Mouse (Mus musculus) right cerebral cortex, adult 18-20 months (tissue): ENCODE data around the gene Dusp10.

ENCODE experiments used
- DNase-seq: peaks from one replicate; pipeline ENCODE4 v3.0.0; 2022; ENCODE audit warnings: mixed read lengths

Gene Dusp10

DNA sequence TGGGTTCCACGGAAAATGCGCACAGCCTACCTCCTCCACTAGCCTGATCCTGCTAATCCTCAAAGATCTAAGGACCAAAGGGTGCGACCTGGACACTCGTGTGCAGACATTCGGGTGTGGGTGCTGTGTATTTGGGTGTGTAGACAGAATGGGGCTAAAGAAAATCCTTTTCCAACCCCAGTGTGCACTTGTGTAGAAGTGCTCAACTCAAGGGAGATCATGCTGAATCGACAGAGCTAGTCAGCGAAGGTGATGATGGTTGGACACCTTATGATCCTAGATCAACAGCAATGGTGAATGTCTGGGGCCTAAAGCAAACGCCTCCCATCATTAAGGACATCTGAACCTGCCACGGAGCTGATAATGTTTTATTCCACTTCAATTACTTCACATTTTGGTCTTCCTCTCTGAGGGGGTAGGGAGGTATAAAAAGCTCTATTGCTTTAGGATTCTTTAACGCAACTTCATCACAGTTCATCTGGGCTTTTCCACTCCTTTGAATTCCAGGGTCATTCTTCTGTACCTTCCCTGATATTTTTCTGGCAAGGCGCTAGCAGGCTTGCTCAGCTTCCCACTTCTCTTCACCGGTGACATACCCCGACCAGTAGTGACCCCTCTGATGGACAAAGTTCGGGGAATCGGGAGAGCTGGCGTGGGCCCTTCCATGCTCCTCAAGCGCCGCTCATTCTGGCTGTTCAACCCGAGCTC, 19.7 kb downstream of the Dusp10 start:
- no peak for DNase-seq

GRCm38 (mm10) chr1:184033390-184034010, 20.4 kb downstream of the Dusp10 start:
- DNase-seq = peak; percentile 61

GRCm38 (mm10) chr1:184034011-184034557, 21.0 kb downstream of the Dusp10 start, which contains the start of gene 1700056E22Rik:
Gene 1700056E22Rik (minus strand): TSS chr1:184034301.
- peak; percentile 98 for DNase-seq

DNA sequence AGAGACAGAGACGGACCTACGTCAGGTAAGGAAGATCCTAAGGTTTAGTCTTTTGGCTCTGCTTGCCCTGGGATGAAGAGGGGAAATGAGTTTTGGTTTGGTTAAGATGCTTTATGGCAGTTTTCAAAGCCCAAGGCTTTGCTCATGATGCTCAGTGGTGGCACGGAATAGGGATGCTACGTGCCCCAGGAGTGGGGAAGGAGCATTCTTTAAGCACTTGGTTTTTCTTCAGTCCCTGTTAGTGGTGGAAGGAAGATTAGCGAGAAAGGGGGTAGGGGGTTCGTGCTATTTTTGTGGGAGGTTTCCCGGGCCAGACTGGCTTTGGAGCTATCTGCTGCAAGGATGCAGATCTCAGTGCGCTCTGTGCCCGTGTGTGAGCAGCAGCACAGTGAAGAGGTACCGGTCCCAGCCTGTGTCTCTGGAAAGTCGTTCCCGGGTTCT, 21.7 kb downstream of the Dusp10 start:
- peak; percentile 25 for DNase-seq

DNA sequence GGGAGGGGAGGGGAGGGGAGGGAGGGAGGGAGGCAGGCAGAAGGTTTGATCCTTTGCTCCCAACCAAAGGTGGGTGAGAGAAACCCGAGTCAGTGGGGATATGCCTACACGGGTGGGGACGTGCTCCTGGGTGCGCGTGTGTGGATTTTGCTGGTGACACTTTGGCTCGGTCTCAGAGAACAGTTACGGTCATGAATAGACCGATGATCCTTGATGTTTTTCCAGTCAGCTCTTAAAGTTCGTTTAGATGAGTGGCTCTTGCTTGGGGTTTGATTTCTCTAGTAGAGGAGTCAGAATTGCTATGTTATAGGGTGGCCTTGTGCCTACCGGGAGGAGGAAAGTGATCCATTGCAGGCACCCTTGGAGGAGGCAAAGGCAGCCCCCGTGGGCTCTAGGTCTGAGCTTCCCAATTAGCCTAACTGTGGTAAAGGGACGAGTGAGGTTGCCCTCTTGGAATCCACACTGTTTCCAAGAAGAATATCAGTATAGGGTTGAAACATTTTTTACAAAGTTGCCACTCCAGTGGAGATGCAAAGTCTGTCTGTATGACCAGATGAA, 22.3 kb downstream of the Dusp10 start:
- no peak for DNase-seq

DNA sequence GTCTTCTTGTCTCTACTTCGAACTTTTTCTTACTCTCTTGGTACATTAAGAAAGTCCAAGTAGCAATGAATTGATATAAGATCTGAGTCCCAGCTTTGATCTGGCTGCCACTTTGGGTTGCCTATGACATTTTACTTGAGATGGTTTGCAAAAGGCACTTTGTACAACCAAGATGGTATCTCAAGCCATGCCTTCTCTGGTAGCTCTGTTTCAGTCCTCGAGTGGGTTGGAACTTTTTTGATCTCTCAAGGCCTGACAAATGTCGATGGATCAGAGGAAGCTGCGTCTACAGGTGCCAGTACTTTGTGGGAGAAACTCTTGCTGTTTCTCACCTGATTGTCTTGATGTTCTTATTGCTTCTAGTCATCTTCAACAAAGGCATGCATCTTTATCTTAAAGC, 24.7 kb downstream of the Dusp10 start:
- no peak for DNase-seq

DNA sequence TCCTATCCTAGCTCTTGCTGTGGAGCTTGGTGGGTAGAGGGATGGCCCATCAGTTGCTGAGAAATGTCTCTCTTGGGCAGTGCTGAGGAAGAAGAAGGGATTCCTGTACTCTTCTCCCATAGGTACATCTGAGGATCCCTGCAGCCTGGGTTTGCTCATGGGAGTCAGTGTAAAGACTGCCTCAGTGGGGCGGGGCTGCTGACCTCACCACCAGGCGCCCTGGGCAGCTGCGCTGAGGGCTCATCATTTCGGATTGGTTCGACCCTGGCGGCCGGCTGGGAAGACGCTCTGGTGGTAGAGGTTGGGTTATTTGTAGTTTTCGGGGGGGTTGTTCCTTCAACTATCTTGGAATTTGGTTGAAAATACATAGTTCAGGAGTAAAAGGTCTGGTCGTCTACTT, 26.2 kb downstream of the Dusp10 start:
- DNase-seq = no peak

DNA sequence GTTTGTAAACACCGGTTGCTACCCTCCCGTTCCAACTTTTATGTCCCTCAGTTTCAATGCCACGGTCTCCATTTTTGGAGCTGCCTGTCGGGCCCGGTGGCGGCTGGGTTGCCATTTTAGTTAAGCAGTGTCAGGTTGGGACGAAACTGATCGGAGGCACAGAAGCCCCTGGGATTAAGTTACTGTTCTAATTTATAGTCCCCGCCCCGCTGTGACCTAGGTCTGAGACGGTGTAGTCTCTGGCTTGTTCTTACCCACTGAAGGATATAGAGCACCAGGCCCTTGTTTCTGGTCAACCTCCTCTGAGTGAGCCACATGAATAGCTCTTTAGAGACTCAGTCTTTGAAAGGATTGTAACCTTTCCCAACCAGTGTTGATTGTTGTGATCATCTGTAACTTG, 27.1 kb downstream of the Dusp10 start:
- no peak for DNase-seq

DNA sequence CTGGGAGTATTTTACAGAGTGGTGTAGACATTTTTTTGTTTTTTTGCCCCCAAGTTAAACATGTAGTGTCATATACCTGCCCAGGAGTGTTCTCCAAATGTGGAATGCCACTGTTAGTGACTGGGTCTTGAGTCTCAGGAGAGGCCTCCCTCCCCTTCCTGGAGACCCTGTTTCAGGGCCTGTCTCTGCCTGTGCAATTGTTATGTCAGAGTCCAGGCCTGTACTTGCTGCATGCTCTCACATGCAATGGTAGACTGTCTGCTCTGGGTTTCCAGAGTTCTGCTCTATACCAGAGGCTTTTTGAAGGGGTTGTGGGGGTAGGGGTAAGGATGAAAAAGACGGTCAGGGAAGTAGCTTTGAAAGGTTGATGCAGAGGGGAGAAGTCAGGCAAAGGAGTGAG, 27.8 kb downstream of the Dusp10 start:
- DNase-seq = no peak

- no peak for DNase-seq
These were observed 28.9 kb downstream of the Dusp10 start for GRCm38 (mm10) chr1:184041778-184042573.

- DNase-seq = no peak
These were observed 29.6 kb downstream of the Dusp10 start for GRCm38 (mm10) chr1:184042745-184043144.

DNA sequence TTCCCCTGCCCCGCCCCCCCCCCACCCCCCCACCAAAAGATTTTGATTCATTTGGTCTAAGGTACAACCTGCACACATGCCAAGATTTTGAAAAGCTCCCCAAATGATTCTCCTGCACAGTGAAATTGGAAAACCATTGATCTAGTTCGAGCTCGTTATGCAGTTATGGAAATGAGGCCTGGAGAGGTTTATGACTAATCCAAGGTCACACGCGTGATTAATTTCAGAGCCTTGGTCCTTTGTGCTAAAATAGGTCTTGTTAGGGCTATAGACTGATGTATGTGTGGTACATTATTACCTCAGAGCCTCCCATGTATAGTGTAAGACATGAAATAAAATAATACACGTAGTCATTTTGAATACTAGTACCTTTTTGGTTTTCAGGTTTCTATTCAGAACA, 30.3 kb downstream of the Dusp10 start:
- DNase-seq = no peak

DNA sequence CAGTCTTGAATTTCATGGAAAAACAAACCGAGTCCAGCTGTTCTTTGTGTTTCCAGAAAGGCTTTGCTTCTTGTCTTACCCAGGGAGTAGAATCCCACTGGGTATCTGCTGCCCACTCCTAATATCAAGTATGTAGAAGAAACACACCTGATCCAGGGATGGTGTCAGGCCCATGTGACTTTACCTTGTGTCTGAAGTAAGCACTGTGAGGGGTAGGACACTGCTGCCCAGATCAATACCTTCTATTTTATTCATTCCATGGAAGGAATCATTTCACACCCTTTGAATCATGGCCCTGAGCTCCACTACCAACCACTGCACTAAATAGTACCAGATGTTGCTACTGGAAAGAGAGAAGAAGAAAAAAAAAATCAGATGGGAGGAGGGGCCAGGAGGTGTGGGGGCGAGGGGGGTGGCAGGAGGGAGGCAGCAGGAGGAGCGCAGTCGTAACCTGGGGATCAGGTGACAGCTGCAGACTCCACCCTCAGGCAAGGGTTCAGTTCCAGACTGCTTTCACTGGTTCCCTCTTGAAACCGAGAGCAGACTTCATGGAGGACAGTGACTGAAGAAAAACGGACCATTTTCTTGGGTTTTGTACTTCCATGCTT, 33.1 kb downstream of the Dusp10 start:
- DNase-seq = no peak

DNA sequence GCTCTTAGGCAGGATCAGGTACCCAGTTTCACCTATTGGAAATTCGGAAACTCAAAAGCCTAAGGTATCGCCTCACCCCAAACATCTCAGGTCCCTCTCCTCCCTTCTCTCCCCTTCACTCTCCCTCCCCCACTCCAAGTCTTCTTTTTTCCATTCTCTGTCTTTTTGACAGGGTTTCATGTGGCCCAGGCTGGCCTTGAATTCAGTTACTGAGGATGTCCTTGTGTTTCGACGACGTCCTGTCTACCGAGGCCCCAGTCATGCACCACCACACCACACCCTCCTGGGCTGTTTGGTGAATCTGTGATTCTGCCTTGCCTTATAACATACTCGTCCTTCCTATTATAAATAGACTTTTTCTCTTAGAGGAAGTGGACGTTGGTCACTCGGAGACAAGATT, 34.7 kb downstream of the Dusp10 start:
- no peak for DNase-seq

- DNase-seq = no peak
These were observed 35.7 kb downstream of the Dusp10 start for GRCm38 (mm10) chr1:184048675-184049418.

GRCm38 (mm10) chr1:184051286-184051685, 38.2 kb downstream of the Dusp10 start:
- no peak for DNase-seq

- no peak for DNase-seq
These were observed 38.7 kb downstream of the Dusp10 start for GRCm38 (mm10) chr1:184051824-184052223.

DNA sequence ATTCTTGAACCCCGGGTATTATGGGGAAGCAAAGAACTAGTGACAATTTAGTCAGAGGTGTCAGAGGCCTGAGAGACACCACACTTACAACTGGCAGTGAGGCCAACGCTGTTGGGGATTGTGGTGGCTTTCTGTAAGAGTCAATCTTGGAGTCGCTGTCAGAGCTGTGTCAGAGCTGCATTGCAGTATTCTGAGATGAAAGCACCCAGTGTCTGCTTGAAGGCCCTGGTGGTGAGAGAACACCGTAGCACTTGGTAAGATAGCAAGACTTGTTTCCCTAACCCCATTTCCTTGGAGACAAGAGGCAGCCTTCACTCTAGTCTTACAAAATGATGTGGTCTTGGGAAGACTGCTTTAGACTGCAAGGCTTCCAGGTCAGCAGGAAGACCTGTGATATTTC, 39.2 kb downstream of the Dusp10 start:
- no peak for DNase-seq

GRCm38 (mm10) chr1:184053141-184053540, 40.0 kb downstream of the Dusp10 start:
- no peak for DNase-seq

DNA sequence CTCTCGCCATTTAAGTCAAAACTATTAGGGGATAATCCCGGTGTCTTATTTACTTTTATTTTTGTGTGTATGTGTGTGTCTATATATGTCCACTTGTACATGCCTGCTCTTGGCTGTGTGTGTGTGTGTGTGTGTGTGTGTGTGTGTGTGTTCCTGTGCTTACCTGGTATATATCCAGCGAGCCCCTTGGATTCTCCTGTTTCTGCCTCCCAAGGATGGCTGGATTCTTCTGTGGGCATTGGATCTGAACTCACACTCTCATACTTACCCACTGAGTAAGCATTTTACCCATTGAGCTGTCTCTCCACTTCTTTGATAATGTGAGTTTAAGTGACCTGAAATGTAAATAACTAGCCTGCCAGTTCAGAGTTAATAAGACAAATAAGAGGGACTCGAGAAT, 40.6 kb downstream of the Dusp10 start:
- no peak for DNase-seq

- no peak for DNase-seq
These were observed 41.1 kb downstream of the Dusp10 start for GRCm38 (mm10) chr1:184054176-184054575.

GRCm38 (mm10) chr1:184058206-184058605, 45.1 kb downstream of the Dusp10 start:
- no peak for DNase-seq
